Mouse (Mus musculus) erythroblast, embryonic 14.5 days (primary cell): ENCODE results near the gene Trub1.

ENCODE experiments used
- GATA1 ChIP-seq: IDR thresholded peaks from 2 replicates; pipeline ENCODE4 v1.6.1; 2012; ENCODE audit warnings: low read length, inconsistent platforms, mixed read lengths
- TAL1 ChIP-seq: IDR thresholded peaks from 3 replicates; pipeline ENCODE4 v1.6.1; 2012; ENCODE audit warnings: low read length, inconsistent platforms, mixed read lengths

DNA sequence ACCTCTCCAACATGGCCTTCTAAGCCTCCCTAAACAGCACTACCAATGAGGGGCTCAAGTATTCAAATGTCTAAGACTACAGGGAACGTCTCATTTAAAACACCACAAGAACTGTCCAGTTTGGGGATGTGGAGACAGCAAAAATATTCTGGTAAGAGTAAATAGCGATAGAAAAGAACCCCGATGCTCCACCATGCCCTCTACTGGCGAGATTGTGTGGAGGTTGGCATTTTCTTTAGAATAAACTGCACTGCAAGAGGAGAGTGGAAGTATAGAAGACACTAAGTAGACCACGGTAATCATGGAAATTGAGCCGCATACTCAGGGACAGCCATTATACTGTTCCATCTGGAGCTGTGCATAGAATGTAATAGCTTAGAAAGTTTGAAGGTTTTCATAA lies 38.8 kb upstream of the Trub1 start:
- TF ChIP-seq GATA1 (no peak), TAL1 (no peak)
